Mouse (Mus musculus): ENCODE measurements around the gene Fut1.

GRCm38 (mm10) chr7:45568601-45569473, 48.3 kb upstream of the Fut1 start:
- no peak for TF ChIP-seq CTCF (IDR thresholded peaks at IDR 0.05; ENCODE audit: control insufficient read depth, insufficient read depth, low read length)
- TF ChIP-seq POLR2A (IDR thresholded peaks at IDR 0.05; ENCODE audit: borderline replicate concordance, control insufficient read depth, low read depth, low read length): no peak

Measured in bone marrow, adult 2 months (tissue).